Mouse (Mus musculus): Measurements from ENCODE around the gene Poglut1.
"Not testable (repeated sequence)": the region's sequence is repeated elsewhere in the genome, so short reads cannot be mapped to it uniquely, and the experiment has no call there.

The Poglut1 gene

GRCm38 (mm10) chr16:38538716-38539380 lies 11.2 kb downstream of the Poglut1 start:
- DNase-seq (ENCODE audit: low spot score in 2 of 2): no peak

GRCm38 (mm10) chr16:38536544-38537146 lies 13.4 kb downstream of the Poglut1 start:
- peak; percentile 44 to 47 for DNase-seq (ENCODE audit: low spot score in 2 of 2)

- no peak for DNase-seq (ENCODE audit: low spot score in 2 of 2)
These were observed 23.8 kb downstream of the Poglut1 start for GRCm38 (mm10) chr16:38526264-38526663.

- peak; percentile 96 for DNase-seq (ENCODE audit: low spot score in 2 of 2)
These were observed 27.7 kb downstream of the Poglut1 start, which contains the start of gene Timmdc1 for GRCm38 (mm10) chr16:38522129-38523084. TSS of gene Timmdc1 (minus strand) at chr16:38522663.

- no peak for DNase-seq (ENCODE audit: low spot score in 2 of 2)
These were observed 28.7 kb downstream of the Poglut1 start for GRCm38 (mm10) chr16:38521211-38521987.

- no peak for DNase-seq (ENCODE audit: low spot score in 2 of 2)
These were observed 30.9 kb downstream of the Poglut1 start for GRCm38 (mm10) chr16:38519140-38519539.

- no peak for DNase-seq (ENCODE audit: low spot score in 2 of 2)
These were observed 39.2 kb downstream of the Poglut1 start for GRCm38 (mm10) chr16:38510846-38511245.

- DNase-seq (ENCODE audit: low spot score in 2 of 2): peak; percentile 43 to 54
These were observed 43.9 kb downstream of the Poglut1 start for GRCm38 (mm10) chr16:38506041-38506634.

- no peak for DNase-seq (ENCODE audit: low spot score in 2 of 2)
These were observed 46.5 kb downstream of the Poglut1 start for GRCm38 (mm10) chr16:38503528-38503927.

GRCm38 (mm10) chr16:38502469-38502868 lies 47.6 kb downstream of the Poglut1 start:
- no peak for DNase-seq (ENCODE audit: low spot score in 2 of 2)

GRCm38 (mm10) chr16:38496604-38497140 lies 53.4 kb downstream of the Poglut1 start:
- DNase-seq (ENCODE audit: low spot score in 2 of 2): no peak

- no peak for DNase-seq (ENCODE audit: low spot score in 2 of 2)
These were observed 56.2 kb downstream of the Poglut1 start for GRCm38 (mm10) chr16:38493890-38494289.

GRCm38 (mm10) chr16:38492551-38492950 lies 57.5 kb downstream of the Poglut1 start:
- DNase-seq (ENCODE audit: low spot score in 2 of 2): no peak

- DNase-seq (ENCODE audit: low spot score in 2 of 2): no peak
These were observed 66.3 kb downstream of the Poglut1 start for GRCm38 (mm10) chr16:38483582-38484309.

GRCm38 (mm10) chr16:38482780-38483562 lies 67.1 kb downstream of the Poglut1 start:
- DNase-seq (ENCODE audit: low spot score in 2 of 2): no peak

- DNase-seq (ENCODE audit: low spot score in 2 of 2): no peak
These were observed 68.7 kb downstream of the Poglut1 start for GRCm38 (mm10) chr16:38481327-38481726.

- DNase-seq (ENCODE audit: low spot score in 2 of 2): no peak
These were observed 71.8 kb downstream of the Poglut1 start for GRCm38 (mm10) chr16:38478296-38478695.

GRCm38 (mm10) chr16:38477241-38477608 lies 72.8 kb downstream of the Poglut1 start:
- not testable (repeated sequence) for DNase-seq (ENCODE audit: low spot score in 2 of 2)

All from right cerebral cortex, postnatal 36 days (tissue).